Mouse (Mus musculus) CH12.LX (cell line): ENCODE data around the gene Tmem266. TPM values are rescaled to one million over a fixed set of nuclear protein-coding genes. Genes with fewer than 3 reads are reported as not detected.

ENCODE experiments used
- DNase-seq: peaks from one replicate; pipeline ENCODE4 v3.0.0-alpha.2; 2013; ENCODE audit errors: extremely low read depth
- H3K27ac ChIP-seq: 2 replicates; pipeline ENCODE4 v1.5.1; 2012; ENCODE audit warnings: low read depth, mild to moderate bottlenecking, control low read depth, moderate library complexity; ENCODE audit not compliant: insufficient read depth
- H3K27me3 ChIP-seq: replicated peaks from 2 replicates; pipeline ENCODE3; 2012; ENCODE audit warnings: inconsistent platforms
- H3K36me3 ChIP-seq, 2 experiments: replicated peaks in 1 of 2; 2 replicates each; pipeline versions ENCODE3 to v1.6.1; 2012; ENCODE audit warnings: inconsistent platforms in 1 of 2, low read length in 1 of 2, mild to moderate bottlenecking in 1 of 2, mixed read lengths in 1 of 2, moderate library complexity in 1 of 2; ENCODE audit not compliant: control insufficient read depth in 1 of 2, insufficient read depth in 1 of 2
- H3K4me1 ChIP-seq, 2 experiments: 2 replicates each; pipeline ENCODE4 v1.6.1; 2012; ENCODE audit warnings: inconsistent platforms in 1 of 2, moderate library complexity in 1 of 2; ENCODE audit not compliant: insufficient read depth in 2 of 2, control insufficient read depth in 1 of 2
- H3K4me2 ChIP-seq: 2 replicates; pipeline ENCODE4 v1.6.1; 2012; ENCODE audit warnings: low read depth, mild to moderate bottlenecking, control low read depth; ENCODE audit not compliant: poor library complexity, insufficient read depth, severe bottlenecking
- H3K4me3 ChIP-seq, 3 experiments: fragments of 150-350 bp in 1 of 3; sonication (generic) in 1 of 3; replicated peaks in 1 of 3; 2 replicates each; pipeline versions ENCODE3 to v1.5.1; 2011 to 2012; ENCODE audit warnings: low read depth in 2 of 3, low read length in 2 of 3, mild to moderate bottlenecking in 2 of 3, moderate library complexity in 2 of 3, control low read depth in 1 of 3, improper control_type of control experiment in 1 of 3, inconsistent platforms in 1 of 3, mixed read lengths in 1 of 3; ENCODE audit not compliant: poor library complexity in 1 of 3
- H3K79me2 ChIP-seq: replicated peaks from 2 replicates; pipeline ENCODE4 v1.6.1; 2012; ENCODE audit warnings: mild to moderate bottlenecking, moderate library complexity; ENCODE audit not compliant: control insufficient read depth, poor library complexity, insufficient read depth, severe bottlenecking; ENCODE audit errors: extremely low read depth
- H3K9ac ChIP-seq: 2 replicates; pipeline ENCODE4 v1.6.1; 2012; ENCODE audit warnings: low read depth, mild to moderate bottlenecking, control low read depth, moderate library complexity; ENCODE audit not compliant: insufficient read depth
- H3K9me3 ChIP-seq: replicated peaks from 2 replicates; pipeline ENCODE3; 2012; ENCODE audit warnings: low read length, inconsistent platforms, mixed read lengths
- BHLHE40 ChIP-seq: IDR thresholded peaks from 2 replicates; pipeline ENCODE4 v1.6.1; 2011; ENCODE audit warnings: mild to moderate bottlenecking, low read depth, low read length, improper control_type of control experiment
- CHD1 ChIP-seq: IDR thresholded peaks from 2 replicates; pipeline ENCODE4 v1.6.1; 2012; ENCODE audit warnings: low read depth, low read length, improper control_type of control experiment, inconsistent platforms
- CTCF ChIP-seq, 2 experiments: IDR thresholded peaks in 1 of 2; conservative IDR thresholded peaks in 1 of 2; 2 replicates each; pipeline ENCODE4 v1.5.1; 2011 to 2012; ENCODE audit warnings: low read depth in 2 of 2, low read length in 2 of 2, improper control_type of control experiment in 1 of 2, inconsistent platforms in 1 of 2, mild to moderate bottlenecking in 1 of 2, moderate library complexity in 1 of 2
- E2F4 ChIP-seq: IDR thresholded peaks from 2 replicates; pipeline ENCODE4 v1.6.1; 2011; ENCODE audit warnings: low read depth, low read length, improper control_type of control experiment; ENCODE audit not compliant: insufficient replicate concordance
- EP300 ChIP-seq: IDR thresholded peaks from 2 replicates; pipeline ENCODE4 v1.6.1; 2011; ENCODE audit warnings: low read length, improper control_type of control experiment
- GABPA ChIP-seq: IDR thresholded peaks from 2 replicates; pipeline ENCODE4 v1.6.1; 2012; ENCODE audit warnings: low read depth, low read length, improper control_type of control experiment, inconsistent platforms; ENCODE audit not compliant: insufficient replicate concordance
- IRF4 ChIP-seq: IDR thresholded peaks from 2 replicates; pipeline ENCODE4 v1.6.1; 2014; ENCODE audit warnings: low read depth, mild to moderate bottlenecking, inconsistent platforms, low read length, improper control_type of control experiment
- JUN ChIP-seq: IDR thresholded peaks from 2 replicates; pipeline ENCODE4 v1.6.1; 2011; ENCODE audit warnings: low read depth, mild to moderate bottlenecking, low read length, improper control_type of control experiment, moderate library complexity; ENCODE audit not compliant: insufficient read depth
- JUND ChIP-seq: conservative IDR thresholded peaks from 2 replicates; pipeline ENCODE4 v1.6.1; 2011; ENCODE audit warnings: low read depth, low read length, improper control_type of control experiment
- MAFK ChIP-seq: IDR thresholded peaks from 2 replicates; pipeline ENCODE4 v1.6.1; 2011; ENCODE audit warnings: low read length, improper control_type of control experiment; ENCODE audit not compliant: insufficient replicate concordance
- MAX ChIP-seq: IDR thresholded peaks from 2 replicates; pipeline ENCODE4 v1.6.1; 2011; ENCODE audit warnings: low read length, improper control_type of control experiment
- MXI1 ChIP-seq: IDR thresholded peaks from 2 replicates; pipeline ENCODE4 v1.6.1; 2011; ENCODE audit warnings: mild to moderate bottlenecking, low read depth, low read length, improper control_type of control experiment
- MYC ChIP-seq: IDR thresholded peaks from 2 replicates; pipeline ENCODE4 v1.6.1; 2011; ENCODE audit warnings: low read depth, mild to moderate bottlenecking, improper control_type of control experiment, low read length
- NELFE ChIP-seq: IDR thresholded peaks from 2 replicates; pipeline ENCODE4 v1.6.1; 2011; ENCODE audit warnings: low read depth, low read length, improper control_type of control experiment
- NRF1 ChIP-seq: IDR thresholded peaks from 2 replicates; pipeline ENCODE4 v1.6.1; 2014; ENCODE audit warnings: low read depth, mild to moderate bottlenecking, inconsistent platforms, low read length, improper control_type of control experiment, moderate library complexity
- POLR2AphosphoS2 ChIP-seq: IDR thresholded peaks from 2 replicates; pipeline ENCODE4 v1.6.1; 2011; ENCODE audit warnings: low read depth, low read length, improper control_type of control experiment
- SIN3A ChIP-seq: IDR thresholded peaks from 2 replicates; pipeline ENCODE4 v1.6.1; 2012; ENCODE audit warnings: low read length, improper control_type of control experiment, inconsistent platforms
- TBP ChIP-seq: conservative IDR thresholded peaks from 2 replicates; pipeline ENCODE4 v1.6.1; 2011; ENCODE audit warnings: low read depth, low read length, improper control_type of control experiment
- UBTF ChIP-seq: IDR thresholded peaks from 2 replicates; pipeline ENCODE4 v1.6.1; 2012; ENCODE audit warnings: low read depth, mild to moderate bottlenecking, inconsistent platforms, low read length, improper control_type of control experiment, moderate library complexity
- USF1 ChIP-seq: IDR thresholded peaks from 2 replicates; pipeline ENCODE4 v1.6.1; 2014; ENCODE audit warnings: low read depth, mild to moderate bottlenecking, inconsistent platforms, low read length, improper control_type of control experiment
- USF2 ChIP-seq: conservative IDR thresholded peaks from 2 replicates; pipeline ENCODE4 v1.6.1; 2011; ENCODE audit warnings: low read depth, low read length, improper control_type of control experiment
- ZKSCAN1 ChIP-seq: IDR thresholded peaks from 2 replicates; pipeline ENCODE4 v1.6.1; 2012; ENCODE audit warnings: low read depth, inconsistent platforms, low read length, improper control_type of control experiment, borderline replicate concordance
- ZNF384 ChIP-seq: IDR thresholded peaks from 2 replicates; pipeline ENCODE4 v1.6.1; 2012; ENCODE audit warnings: low read depth, low read length, improper control_type of control experiment, inconsistent platforms
- dilution Hi-C: fragments of 300-500 bp; cut with MboI; formaldehyde crosslinking; loops from 2 replicates; pipeline ENCODE4 v1.14.3; 2020; ENCODE audit warnings: low sequenced_read_pairs; ENCODE audit not compliant: extremely low pct_unique_long_range_greater_than_20kb, extremely low pct_ligation_motif_present
- in situ Hi-C: fragments of 300-500 bp; cut with MboI; formaldehyde crosslinking; loops from 3 replicates; pipeline ENCODE4 v1.14.3; 2019; ENCODE audit warnings: low sequenced_read_pairs, low pct_ligation_motif_present, low pct_unique_long_range_greater_than_20kb, mixed read lengths
- polyA plus RNA-seq: library from polyadenylated mRNA; unstranded; fragments of >175 nt; gene quantifications from 2 replicates; pipeline ENCODE4 v1.2.1, GENCODE M21; 2012; ENCODE audit warnings: low read depth; ENCODE audit not compliant: insufficient read length
- total RNA-seq, 2 experiments: library from RNA; depleted of rRNA; stranded (reverse); fragments of 300-350 nt in 1 of 2; fragments of >200 nt in 1 of 2; gene quantifications; 2 replicates each; pipeline ENCODE4 v1.2.3; 2012 to 2014

Gene Tmem266
- total and polyA plus RNA-seq, 3 experiments: not detected

GRCm38 (mm10) chr9:55354686-55355085 is 28.0 kb downstream of the Tmem266 start:
- DNase-seq: no peak
- Histone ChIP-seq H3K36me3 (no peaks in the 10 kb centered on the region), H3K27me3 (peaks cover 13% of the 10 kb centered on the region), H3K27ac (no peak overlapping the region), H3K4me3 (no peak overlapping the region), H3K4me1 (no peaks in the 10 kb centered on the region), H3K79me2 (no peaks in the 10 kb centered on the region), H3K4me2 (no peak overlapping the region), H3K9me3 (no peaks in the 10 kb centered on the region), H3K9ac (no peak overlapping the region)
- dilution Hi-C loops (no loop called here), in situ Hi-C loops (no loop called here)
- TF ChIP-seq USF1 (no peak), UBTF (no peak), ZKSCAN1 (no peak), BHLHE40 (no peak), CHD1 (no peak), JUN (no peak), TBP (no peak), GABPA (no peak), JUND (no peak), MAFK (no peak), NELFE (no peak), IRF4 (no peak), ZNF384 (no peak), USF2 (no peak), CTCF (conservative IDR thresholded peaks at IDR 0.05 in 1 of 2, IDR thresholded peaks at IDR 0.05 in 1 of 2; ENCODE audit: low read depth in 2 of 2, low read length in 2 of 2) (no peak)

DNA sequence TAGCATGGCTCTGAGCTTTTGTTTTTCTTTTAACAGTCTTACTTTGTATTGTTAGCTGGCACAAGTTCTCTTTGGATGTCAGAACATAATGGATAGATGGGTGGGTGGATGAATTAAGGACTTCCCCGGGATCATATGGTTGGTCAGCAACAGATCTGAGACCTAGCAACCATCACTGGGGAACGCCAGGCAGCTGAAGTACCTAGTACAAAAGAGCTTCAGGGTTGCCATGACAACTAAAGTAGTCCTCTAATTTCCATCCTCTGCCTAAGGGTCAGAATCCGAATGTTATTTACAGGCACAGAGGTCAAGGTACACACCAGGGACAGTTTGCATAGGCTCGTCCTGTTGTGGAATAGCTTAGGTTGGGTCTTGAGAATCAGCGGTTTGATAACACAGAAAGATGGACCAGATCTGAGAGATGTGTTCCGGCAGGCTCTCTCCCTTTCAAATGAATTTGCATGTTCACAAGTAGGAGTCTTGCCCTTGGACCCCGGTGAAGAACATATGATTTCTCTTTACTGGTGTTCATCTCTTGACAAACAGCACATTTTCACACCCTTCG is 28.6 kb downstream of the Tmem266 start:
- DNase-seq: no peak
- in situ Hi-C loops (no loop called here), dilution Hi-C loops (no loop called here)
- peaks cover 13% of the 10 kb centered on the region for H3K27me3 ChIP-seq
- no peaks in the 10 kb centered on the region for H3K79me2 ChIP-seq
- no peaks in the 10 kb centered on the region for H3K9me3 ChIP-seq
- no peak overlapping the region for H3K4me2 ChIP-seq
- no peak overlapping the region for H3K9ac ChIP-seq
- H3K27ac ChIP-seq: no peak overlapping the region
- no peaks in the 10 kb centered on the region for H3K36me3 ChIP-seq
- H3K4me1 ChIP-seq: no peaks in the 10 kb centered on the region
- TF ChIP-seq E2F4 (no peak), NELFE (no peak), MYC (no peak), BHLHE40 (no peak), JUN (no peak), MXI1 (no peak), EP300 (no peak), POLR2AphosphoS2 (no peak), MAX (no peak), NRF1 (no peak), SIN3A (no peak)
- no peak overlapping the region for H3K4me3 ChIP-seq
